Comparison of ENCODE assay signal across 10 mouse cellular contexts in the genomic region with DNA sequence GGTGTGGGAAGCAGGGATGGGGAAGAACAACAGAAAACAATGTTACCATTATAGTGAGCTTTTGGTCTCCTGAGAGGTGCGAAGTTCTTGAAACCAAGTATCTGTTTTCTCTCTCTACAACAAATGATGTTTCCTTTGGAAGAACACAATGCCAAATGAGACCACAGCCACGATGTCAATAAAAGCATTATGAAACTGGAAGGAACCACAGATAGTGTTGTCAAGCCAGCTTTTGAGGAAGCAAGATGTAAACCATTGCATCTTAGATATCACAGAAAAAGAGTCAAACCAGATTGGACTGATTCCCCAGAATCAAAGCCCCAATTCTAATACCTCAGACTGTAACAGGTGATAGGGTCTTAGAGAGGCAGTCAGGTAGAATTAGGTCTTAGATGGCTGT.
"Had no signal": no experiment of that assay in that cellular context is flagged by ENCODE, and none has a peak within 500 bp of the region (broad histone marks: within the 10 kb centered on the region; RNA-seq: fewer than 3 reads in every experiment).

No protein-coding gene starts in this region.

- ATAC-seq: liver, postnatal 0 days; midbrain, embryonic 13.5 days; midbrain, embryonic 15.5 days had no signal

- DNase-seq: liver, embryonic 13.5 days; liver, postnatal 0 days; lung, embryonic 14.5 days; lung, postnatal 10 days; right cerebral cortex, postnatal 14 days; thymus, adult 2 months; thymus, postnatal 25 days; thymus, postnatal 4 days had no signal
